Mouse (Mus musculus): ENCODE measurements around the gene Atad1.
A peak's percentile ranks its signal among the peaks of the same experiment; 100 is the strongest.
"Not testable (repeated sequence)": the region's sequence is repeated elsewhere in the genome, so short reads cannot be mapped to it uniquely, and the experiment has no call there.

Gene Atad1

DNA sequence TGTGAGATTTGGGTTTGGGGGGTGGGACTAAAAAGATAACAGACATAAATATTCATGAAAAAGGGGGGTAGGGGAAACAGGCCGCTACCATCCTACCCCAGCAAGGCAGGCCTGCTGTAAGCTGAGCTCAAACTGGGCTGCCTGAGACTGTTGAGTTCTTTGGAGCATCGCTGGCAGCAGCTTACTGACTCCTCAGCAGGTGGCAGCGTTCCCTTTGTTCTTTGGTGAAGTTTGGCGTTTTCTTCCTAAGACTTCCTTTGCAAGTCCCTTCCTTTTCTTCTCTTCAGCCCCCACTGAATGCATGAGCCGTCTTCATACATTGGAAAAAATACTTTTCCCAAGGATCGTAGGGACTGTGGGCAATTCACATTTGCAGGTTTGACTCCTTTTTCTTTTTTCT is 9.8 kb upstream of the Atad1 start:
- DNase-seq (ENCODE audit: low read depth), result no peak

GRCm38 (mm10) chr19:32740641-32741345 is 1.2 kb upstream of the Atad1 start:
- DNase-seq (ENCODE audit: low read depth), result no peak

GRCm38 (mm10) chr19:32737844-32738243 is 1.7 kb downstream of the Atad1 start:
- no peak for DNase-seq (ENCODE audit: low read depth)

- DNase-seq (ENCODE audit: low read depth), result no peak
Measured at GRCm38 (mm10) chr19:32732922-32733321, 6.7 kb downstream of the Atad1 start.

DNA sequence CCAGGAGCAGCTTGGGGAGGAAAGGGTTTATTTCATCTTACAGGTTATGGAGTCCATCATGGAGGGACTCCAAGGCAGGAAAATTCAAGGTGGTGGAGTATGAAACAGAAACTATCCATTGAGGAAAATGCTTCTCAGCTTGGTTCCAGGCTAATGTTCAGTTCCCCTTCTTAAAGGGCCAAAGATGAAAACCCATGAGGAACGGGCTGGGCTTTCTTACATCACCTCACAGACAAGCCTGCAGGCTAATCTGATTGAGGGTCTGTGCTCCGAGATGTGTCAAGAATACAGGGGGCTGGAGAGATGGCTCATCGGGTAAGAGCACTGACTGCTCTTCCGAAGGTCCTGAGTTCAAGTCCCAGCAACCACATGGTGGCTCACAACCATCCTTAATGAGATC is 9.8 kb downstream of the Atad1 start:
- no peak for DNase-seq (ENCODE audit: low read depth)

GRCm38 (mm10) chr19:32726451-32727325 is 12.9 kb downstream of the Atad1 start:
- no peak for DNase-seq (ENCODE audit: low read depth)

- no peak for DNase-seq (ENCODE audit: low read depth)
Measured at GRCm38 (mm10) chr19:32723817-32724216, 15.8 kb downstream of the Atad1 start.

GRCm38 (mm10) chr19:32720319-32720718 is 19.3 kb downstream of the Atad1 start:
- DNase-seq (ENCODE audit: low read depth), result no peak

DNA sequence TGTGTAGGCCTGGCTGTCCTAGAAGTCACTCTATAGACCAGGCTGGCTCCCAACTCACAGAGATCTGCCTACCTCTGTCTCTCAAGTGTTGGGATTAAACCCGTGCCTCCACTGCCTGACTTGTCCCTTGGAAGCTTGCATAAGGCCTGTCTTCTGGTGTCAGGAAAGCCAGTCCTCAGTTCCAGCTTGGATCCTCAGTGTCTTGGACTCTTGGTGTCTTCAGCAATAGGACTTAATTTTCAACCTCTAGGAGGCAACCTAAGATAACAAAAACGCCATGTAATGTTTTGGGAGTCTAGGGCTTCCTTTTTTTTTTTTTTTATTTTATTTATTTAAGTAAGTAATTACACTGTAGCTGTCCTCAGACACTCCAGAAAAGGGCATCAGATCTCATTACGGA is 22.0 kb downstream of the Atad1 start:
- DNase-seq (ENCODE audit: low read depth), result no peak

DNA sequence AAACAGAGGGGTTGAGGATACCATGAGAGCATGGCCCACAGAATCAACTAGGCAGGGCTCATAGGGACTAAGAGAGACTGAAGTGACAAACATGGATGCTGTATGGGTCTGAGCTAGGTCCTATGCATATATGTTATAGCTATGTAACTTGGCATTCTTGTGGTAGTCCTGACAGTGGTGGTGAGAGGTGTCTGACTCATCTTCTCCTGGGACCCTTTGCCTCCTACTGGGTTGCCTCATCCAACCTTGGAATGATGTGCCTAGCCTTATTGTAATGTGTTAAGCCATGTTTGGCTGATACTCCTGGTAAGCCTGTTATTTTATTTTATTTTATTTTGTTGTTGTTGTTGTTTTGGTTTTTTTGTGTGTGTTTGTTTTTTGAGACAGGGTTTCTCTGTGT is 23.9 kb downstream of the Atad1 start:
- no peak for DNase-seq (ENCODE audit: low read depth)

GRCm38 (mm10) chr19:32715201-32715600 is 24.4 kb downstream of the Atad1 start:
- peak; percentile 44 for DNase-seq (ENCODE audit: low read depth)

DNA sequence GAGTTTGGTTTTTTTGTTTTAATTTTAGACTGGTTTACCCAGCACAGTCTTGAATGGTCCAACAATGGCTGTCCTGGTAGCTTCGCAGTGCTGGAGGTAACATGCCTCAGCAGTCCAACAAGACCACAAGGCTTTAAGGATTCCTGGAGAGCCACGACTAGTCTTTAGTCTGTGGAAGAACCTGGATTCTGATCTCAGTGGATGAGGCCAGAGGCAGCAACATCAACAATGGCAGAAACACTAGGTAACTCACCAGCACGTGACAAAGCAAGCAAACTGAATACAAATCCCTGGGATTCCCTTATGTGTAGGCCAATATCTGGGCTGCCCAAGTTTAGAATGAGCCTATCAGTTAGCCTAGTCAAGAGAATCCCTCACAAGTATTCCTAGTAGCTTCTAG is 26.1 kb downstream of the Atad1 start:
- DNase-seq (ENCODE audit: low read depth), result no peak

DNA sequence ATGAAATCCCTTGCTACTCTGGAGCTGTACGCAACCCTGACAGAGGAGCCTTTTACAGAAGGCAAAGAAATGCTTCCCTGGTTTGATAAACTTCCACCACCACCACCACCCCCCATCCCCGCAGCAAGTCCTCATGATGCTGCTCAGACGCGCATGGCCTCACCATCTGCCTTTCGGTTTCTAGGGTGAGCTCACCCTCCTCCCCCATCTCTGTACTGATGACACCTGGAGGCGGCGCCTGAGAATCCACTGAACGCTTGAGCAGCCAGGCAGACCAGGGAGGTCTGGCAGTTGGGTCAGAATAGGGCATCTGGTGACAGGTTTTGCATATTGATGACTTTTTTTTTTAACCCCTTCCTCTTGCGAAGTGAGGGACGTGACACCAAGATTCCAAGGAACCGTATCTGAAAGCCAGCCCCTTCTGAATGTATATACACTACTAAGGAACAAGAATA is 27.0 kb downstream of the Atad1 start:
- DNase-seq (ENCODE audit: low read depth), result peak; percentile 81

GRCm38 (mm10) chr19:32711761-32712541 is 27.6 kb downstream of the Atad1 start:
- DNase-seq (ENCODE audit: low read depth), result peak; percentile 73

DNA sequence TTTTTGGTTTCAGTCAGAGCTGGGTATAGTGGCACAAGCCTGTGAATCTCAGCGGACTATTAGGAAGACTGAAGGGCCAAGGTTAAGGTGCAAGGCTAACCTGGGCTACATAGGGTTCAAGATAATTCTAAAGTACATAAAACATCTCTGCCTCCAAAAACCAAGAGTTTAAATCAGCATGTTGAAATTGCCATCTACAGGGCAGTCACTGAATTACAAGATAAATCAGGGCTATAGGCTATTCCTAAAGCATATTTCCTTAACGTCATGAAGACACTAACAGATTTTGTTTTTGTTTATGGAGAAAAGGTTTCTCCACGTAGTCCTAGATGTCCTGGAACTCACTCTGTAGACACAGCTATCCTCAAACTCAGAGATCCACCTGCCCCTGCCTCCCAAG is 29.3 kb downstream of the Atad1 start:
- no peak for DNase-seq (ENCODE audit: low read depth)

GRCm38 (mm10) chr19:32708996-32709395 is 30.6 kb downstream of the Atad1 start:
- no peak for DNase-seq (ENCODE audit: low read depth)

DNA sequence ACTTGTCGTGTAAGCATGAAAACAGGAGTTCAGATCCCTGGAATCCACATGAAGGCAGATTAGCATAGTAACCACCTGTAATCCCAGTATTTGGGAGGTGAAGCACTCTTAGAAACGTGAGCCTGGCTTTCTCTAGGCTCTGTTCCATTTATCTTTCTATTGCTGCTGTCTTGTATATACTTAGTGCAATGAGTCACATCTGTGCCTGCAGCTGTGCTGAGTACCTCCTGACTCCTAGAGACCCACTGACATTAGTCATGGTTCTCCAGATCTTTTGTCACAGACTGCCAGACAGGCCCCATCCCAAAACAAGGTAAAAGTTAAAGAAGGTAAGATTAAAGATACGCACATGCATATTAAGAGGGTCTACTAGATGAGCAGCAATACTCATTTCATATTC is 37.4 kb downstream of the Atad1 start:
- no peak for DNase-seq (ENCODE audit: low read depth)

- no peak for DNase-seq (ENCODE audit: low read depth)
Measured at GRCm38 (mm10) chr19:32696674-32697073, 42.9 kb downstream of the Atad1 start.

- peak; percentile 19 for DNase-seq (ENCODE audit: low read depth)
Measured at GRCm38 (mm10) chr19:32689724-32690123, 49.9 kb downstream of the Atad1 start.

GRCm38 (mm10) chr19:32688227-32688626 is 51.4 kb downstream of the Atad1 start:
- DNase-seq (ENCODE audit: low read depth), result not testable (repeated sequence)

GRCm38 (mm10) chr19:32687721-32688120 is 51.9 kb downstream of the Atad1 start:
- DNase-seq (ENCODE audit: low read depth), result no peak

GRCm38 (mm10) chr19:32683081-32683480 is 56.5 kb downstream of the Atad1 start:
- no peak for DNase-seq (ENCODE audit: low read depth)
